In genomic region chr3:22492530-22492929, GRCm38 (mm10) we compare ENCODE assay signal across 27 mouse cellular contexts.
A peak's percentile ranks its signal among the peaks of the same experiment; 100 is the strongest.
DNase-seq lines count a peak whose midpoint lies in the region; ATAC-seq and TF ChIP-seq lines count a peak whose summit lies in the region.
"Had no signal": no experiment of that assay in that cellular context is flagged by ENCODE, and none has a peak within 500 bp of the region (broad histone marks: within the 10 kb centered on the region; RNA-seq: fewer than 3 reads in every experiment).

No protein-coding gene starts in this region.

- no peaks in the 10 kb centered on the region for H3K27me3 ChIP-seq in forebrain, embryonic 12.5 days
- H3K27me3 ChIP-seq in forebrain, embryonic 10.5 days (ENCODE audit: poor library complexity, severe bottlenecking): no peaks in the 10 kb centered on the region
- no peaks in the 10 kb centered on the region for H3K27me3 ChIP-seq in neural tube, embryonic 14.5 days (ENCODE audit: control insufficient read depth, insufficient read depth, low read length)
- H3K27me3 ChIP-seq in forebrain, embryonic 16.5 days (replicated peaks; ENCODE audit: control insufficient read depth, insufficient read depth, low read length): no peaks in the 10 kb centered on the region
- no peaks in the 10 kb centered on the region for H3K27me3 ChIP-seq in heart, adult 2 months (ENCODE audit: control insufficient read depth, insufficient read depth, low read length)
- H3K27me3 ChIP-seq: CH12.LX; embryonic facial prominence, embryonic 12.5 days; embryonic facial prominence, embryonic 15.5 days; Patski had no signal

- H3K4me1 ChIP-seq in forebrain, embryonic 12.5 days: no peaks in the 10 kb centered on the region
- no peaks in the 10 kb centered on the region for H3K4me1 ChIP-seq in forebrain, embryonic 10.5 days
- H3K4me1 ChIP-seq in neural tube, embryonic 14.5 days (ENCODE audit: control insufficient read depth, insufficient read depth, low read length): no peaks in the 10 kb centered on the region
- H3K4me1 ChIP-seq in forebrain, embryonic 16.5 days (replicated peaks; ENCODE audit: control insufficient read depth, insufficient read depth, low read length): no peaks in the 10 kb centered on the region
- no peaks in the 10 kb centered on the region for H3K4me1 ChIP-seq in heart, adult 2 months (ENCODE audit: control insufficient read depth, insufficient read depth, low read length)
- H3K4me1 ChIP-seq: embryonic facial prominence, embryonic 12.5 days; embryonic facial prominence, embryonic 15.5 days; hindbrain, embryonic 10.5 days had no signal

- WGBS in forebrain, embryonic 12.5 days: 36% methylated on average over 2 of the region's 2 CpGs
- WGBS in forebrain, embryonic 10.5 days: 79% methylated on average over 2 of the region's 2 CpGs
- 71% methylated on average over 2 of the region's 2 CpGs for WGBS in neural tube, embryonic 14.5 days
- WGBS in forebrain, embryonic 16.5 days: 28% methylated on average over 2 of the region's 2 CpGs
- 60% methylated on average over 2 of the region's 2 CpGs for WGBS in heart, adult 2 months

- no peak for DNase-seq in forebrain, embryonic 10.5 days (ENCODE audit: extremely low spot score, low spot score)
- no peak for DNase-seq in neural tube, embryonic 10.5 days (ENCODE audit: extremely low spot score, low spot score)
- no peak for DNase-seq in heart, postnatal 36 days
- no peak for DNase-seq in heart, adult 2 months
- DNase-seq: adrenal gland, postnatal 10 days; adrenal gland, postnatal 36 days; B cell, adult 2 months; cerebellum, adult 11 months; cerebellum, adult 2 months; cerebellum, adult 9-11 months; cerebellum, postnatal 25 days; gastrocnemius, postnatal 10 days; gastrocnemius, postnatal 36 days; kidney, adult 2 months had no signal

- no peak overlapping the region for H3K4me3 ChIP-seq in forebrain, embryonic 12.5 days (replicated peaks)
- no peak overlapping the region for H3K4me3 ChIP-seq in forebrain, embryonic 10.5 days
- no peak overlapping the region for H3K4me3 ChIP-seq in neural tube, embryonic 14.5 days (ENCODE audit: low read depth, low read length)
- H3K4me3 ChIP-seq in forebrain, embryonic 16.5 days (replicated peaks; ENCODE audit: low read length): no peak overlapping the region
- no peak overlapping the region for H3K4me3 ChIP-seq in heart, adult 2 months
- H3K4me3 ChIP-seq: embryonic facial prominence, embryonic 12.5 days; embryonic facial prominence, embryonic 15.5 days; erythroblast, embryonic 14.5 days; hindbrain, embryonic 10.5 days had no signal

- H3K4me2 ChIP-seq in forebrain, embryonic 12.5 days: no peak overlapping the region
- H3K4me2 ChIP-seq in neural tube, embryonic 14.5 days (ENCODE audit: low read depth, low read length): no peak overlapping the region
- H3K4me2 ChIP-seq in forebrain, embryonic 16.5 days (ENCODE audit: low read length): no peak overlapping the region
- H3K4me2 ChIP-seq: embryonic facial prominence, embryonic 12.5 days; embryonic facial prominence, embryonic 15.5 days; heart, embryonic 11.5 days; hindbrain, embryonic 14.5 days had no signal

- no peaks in the 10 kb centered on the region for H3K79me2 ChIP-seq in heart, adult 2 months (replicated peaks; ENCODE audit: control insufficient read depth, insufficient read depth, low read length)

- 0 out of 2 replicates have a peak, but pooled peaks have one; percentile 36 for ATAC-seq in forebrain, embryonic 12.5 days (ENCODE audit: low FRiP score)
- ATAC-seq in neural tube, embryonic 14.5 days (ENCODE audit: low read depth): peak; percentile 44; the same call in 1 of the 2 replicates
- ATAC-seq in forebrain, embryonic 16.5 days: peak; percentile 54; the same call in 1 of the 2 replicates
- ATAC-seq: intestine, postnatal 0 days; Patski had no signal

- intact Hi-C loops in heart, postnatal 36 days (cut with DNase I): no loop called here
- intact Hi-C loops in heart, adult 2 months (cut with DNase I): no loop called here

- no peak for TF ChIP-seq POLR2A in heart, adult 2 months (IDR thresholded peaks at IDR 0.05; ENCODE audit: insufficient read depth, low read depth, low read length)

- H3K9ac ChIP-seq in forebrain, embryonic 12.5 days: no peak overlapping the region
- no peak overlapping the region for H3K9ac ChIP-seq in neural tube, embryonic 14.5 days (replicated peaks; ENCODE audit: low read depth, low read length)
- no peak overlapping the region for H3K9ac ChIP-seq in forebrain, embryonic 16.5 days (replicated peaks; ENCODE audit: low read depth, low read length)
- no peak overlapping the region for H3K9ac ChIP-seq in heart, adult 2 months (ENCODE audit: low read depth, low read length)
- H3K9ac ChIP-seq: embryonic facial prominence, embryonic 12.5 days; embryonic facial prominence, embryonic 15.5 days; hindbrain, embryonic 14.5 days had no signal

- 0 out of 2 replicates have a peak, but pooled peaks cover 5% of the 10 kb centered on the region for H3K9me3 ChIP-seq in forebrain, embryonic 12.5 days
- peaks cover 16% of the 10 kb centered on the region for H3K9me3 ChIP-seq in forebrain, embryonic 10.5 days
- H3K9me3 ChIP-seq in neural tube, embryonic 14.5 days (ENCODE audit: control insufficient read depth, low read length): no peaks in the 10 kb centered on the region
- no peaks in the 10 kb centered on the region for H3K9me3 ChIP-seq in forebrain, embryonic 16.5 days (ENCODE audit: control insufficient read depth, low read length)
- H3K9me3 ChIP-seq: embryonic facial prominence, embryonic 12.5 days; embryonic facial prominence, embryonic 15.5 days; G1E had no signal

- H3K27ac ChIP-seq in forebrain, embryonic 12.5 days: no peak overlapping the region
- H3K27ac ChIP-seq in forebrain, embryonic 10.5 days: no peak overlapping the region
- no peak overlapping the region for H3K27ac ChIP-seq in neural tube, embryonic 14.5 days (ENCODE audit: low read depth, low read length)
- no peak overlapping the region for H3K27ac ChIP-seq in forebrain, embryonic 16.5 days (ENCODE audit: low read length)
- no peak overlapping the region for H3K27ac ChIP-seq in heart, adult 2 months
- H3K27ac ChIP-seq: embryonic facial prominence, embryonic 12.5 days; embryonic facial prominence, embryonic 15.5 days; hindbrain, embryonic 10.5 days; hindbrain, embryonic 14.5 days had no signal

- no peak for TF ChIP-seq CTCF in heart, adult 2 months (IDR thresholded peaks at IDR 0.05)

- TF ChIP-seq EP300 in heart, adult 2 months (IDR thresholded peaks at IDR 0.05; ENCODE audit: insufficient read depth, low read depth, low read length): no peak

- H3K36me3 ChIP-seq in forebrain, embryonic 12.5 days (replicated peaks): no peaks in the 10 kb centered on the region
- H3K36me3 ChIP-seq in forebrain, embryonic 10.5 days (replicated peaks): no peaks in the 10 kb centered on the region
- no peaks in the 10 kb centered on the region for H3K36me3 ChIP-seq in neural tube, embryonic 14.5 days (ENCODE audit: control insufficient read depth, insufficient read depth, low read length)
- no peaks in the 10 kb centered on the region for H3K36me3 ChIP-seq in forebrain, embryonic 16.5 days (ENCODE audit: control insufficient read depth, insufficient read depth)
- no peaks in the 10 kb centered on the region for H3K36me3 ChIP-seq in heart, adult 2 months (ENCODE audit: control insufficient read depth, insufficient read depth, low read length)
- H3K36me3 ChIP-seq: embryonic facial prominence, embryonic 12.5 days; embryonic facial prominence, embryonic 15.5 days; G1E; hindbrain, embryonic 10.5 days had no signal
